Mouse (Mus musculus) liver, embryonic 14.5 days (tissue): ENCODE results near the gene Exoc4. TPM values are rescaled to one million over a fixed set of nuclear protein-coding genes. Genes with fewer than 3 reads are reported as not detected.

Source experiments
- ATAC-seq: fragments of 200-750 bp; cut with Nextera tagmentation; 2 replicates; pipeline ENCODE4 v1.8.0; 2017; ENCODE audit warnings: moderate number of reproducible peaks, mild to moderate bottlenecking, moderate library complexity; ENCODE audit not compliant: insufficient read depth
- DNase-seq, 3 experiments: peaks; one replicate each; pipeline ENCODE4 v3.0.0-alpha.2; 2012 to 2013; ENCODE audit warnings: low read depth in 3 of 3, low spot score in 3 of 3
- H3K27ac ChIP-seq: fragments of 300-500 bp; sonication (generic); 2 replicates; pipeline ENCODE4 v1.5.1; 2014; ENCODE audit warnings: moderate library complexity, mild to moderate bottlenecking, control low read depth, inconsistent platforms
- H3K27me3 ChIP-seq: fragments of 300-500 bp; sonication (generic); 2 replicates; pipeline ENCODE4 v1.6.1; 2014; ENCODE audit warnings: mild to moderate bottlenecking, low read length, moderate library complexity; ENCODE audit not compliant: control insufficient read depth, insufficient read depth
- H3K36me3 ChIP-seq: fragments of 300-500 bp; sonication (generic); replicated peaks from 2 replicates; pipeline ENCODE4 v1.6.1; 2014; ENCODE audit warnings: low read depth; ENCODE audit not compliant: control insufficient read depth, insufficient read depth
- H3K4me1 ChIP-seq, 2 experiments: fragments of 200-500 bp in 1 of 2; fragments of 300-500 bp in 1 of 2; sonication (generic) in 1 of 2; replicated peaks; 2 replicates each; pipeline ENCODE4 v1.6.1; 2012 to 2014; ENCODE audit warnings: antibody characterized with exemption in 1 of 2, inconsistent platforms in 1 of 2, low read length in 1 of 2; ENCODE audit not compliant: control insufficient read depth in 2 of 2, insufficient read depth in 2 of 2
- H3K4me2 ChIP-seq: fragments of 300-500 bp; sonication (generic); 2 replicates; pipeline ENCODE4 v1.6.1; 2014; ENCODE audit warnings: low read depth, mild to moderate bottlenecking, control low read depth, moderate library complexity
- H3K4me3 ChIP-seq, 2 experiments: fragments of 200-500 bp in 1 of 2; fragments of 300-500 bp in 1 of 2; sonication (generic) in 1 of 2; 2 replicates each; pipeline ENCODE4 v1.5.1; 2012 to 2014; ENCODE audit warnings: low read depth in 2 of 2, low read length in 2 of 2, mild to moderate bottlenecking in 2 of 2, control low read depth in 1 of 2, inconsistent platforms in 1 of 2, moderate library complexity in 1 of 2; ENCODE audit not compliant: insufficient read depth in 1 of 2
- H3K9ac ChIP-seq: fragments of 300-500 bp; sonication (generic); replicated peaks from 2 replicates; pipeline ENCODE4 v1.6.1; 2014; ENCODE audit warnings: mild to moderate bottlenecking, control low read depth, moderate library complexity
- H3K9me3 ChIP-seq: fragments of 300-500 bp; sonication (generic); 2 replicates; pipeline ENCODE4 v1.6.1; 2016; ENCODE audit warnings: low read length, mixed read lengths; ENCODE audit not compliant: control insufficient read depth
- CTCF ChIP-seq: IDR thresholded peaks from 2 replicates; pipeline ENCODE4 v1.5.1; 2016; ENCODE audit warnings: antibody characterized with exemption, low read depth, control low read depth
- EP300 ChIP-seq: IDR thresholded peaks from 2 replicates; pipeline ENCODE4 v1.6.1; 2016; ENCODE audit warnings: antibody characterized with exemption, low read depth
- WGBS: fragments of 180-500 bp; shearing (Covaris S2); extraction: QIAGEN DNeasy Blood & Tissue Kit; methylation state at CpG from one replicate; pipeline ENCODE4 v1.1.7; 2014; ENCODE audit not compliant: insufficient replicate concordance; 5-methylcytosine and 5-hydroxymethylcytosine counted together
- polyA plus RNA-seq, 2 experiments: library from polyadenylated mRNA; depleted of rRNA in 1 of 2; stranded (reverse) in 1 of 2; unstranded in 1 of 2; fragments of >200 nt; fragmentation: Nextera tagmentation in 1 of 2; extraction: Ambion mirVana in 1 of 2; gene quantifications; 2 replicates each; pipeline versions ENCODE4 v1.2.1 to v1.2.3; 2012 to 2014

Exoc4 gene
- polyA plus RNA-seq, 2 experiments, result 4.9 to 7.0 TPM

- Histone ChIP-seq H3K4me1 (no peaks in the 10 kb centered on the region; a peak in 1 of 4 replicates), H3K4me2 (no peak overlapping the region), H3K36me3 (no peaks in the 10 kb centered on the region), H3K4me3 (no peak overlapping the region), H3K27me3 (no peaks in the 10 kb centered on the region), H3K9ac (no peak overlapping the region), H3K9me3 (no peaks in the 10 kb centered on the region), H3K27ac (no peak overlapping the region)
- TF ChIP-seq CTCF, result no peak
- WGBS, result 59% methylated on average over 3 of the region's 3 CpGs
- DNase-seq, result no peak
- no peak for ATAC-seq
These were observed 4.3 kb upstream of the Exoc4 start for GRCm38 (mm10) chr6:33244546-33244945.

DNA sequence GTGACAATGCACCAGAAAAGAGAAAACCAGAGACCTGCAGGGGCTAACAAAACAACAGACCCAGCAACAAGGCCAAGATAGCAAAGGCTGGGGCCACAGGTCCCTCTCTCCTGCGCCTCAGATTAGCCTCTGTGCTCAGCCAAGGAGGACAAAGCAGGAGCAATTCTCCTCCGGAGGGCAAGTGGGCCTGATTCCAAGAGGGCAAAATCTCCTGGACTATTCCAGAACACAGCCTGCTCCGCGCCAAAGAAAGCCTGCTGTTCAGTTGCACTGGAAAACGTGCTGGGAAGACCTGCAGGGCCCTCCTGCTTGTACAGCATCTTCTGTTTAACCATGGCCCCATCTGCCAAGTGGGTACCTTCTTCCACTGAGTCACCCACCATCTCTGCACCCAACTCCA is 1.7 kb upstream of the Exoc4 start:
- H3K4me3 ChIP-seq, result no peak overlapping the region
- H3K27ac ChIP-seq, result no peak overlapping the region
- no peak for TF ChIP-seq EP300
- TF ChIP-seq CTCF, result no peak
- 61% methylated on average over 5 of the region's 5 CpGs for WGBS
- H3K9me3 ChIP-seq, result no peaks in the 10 kb centered on the region
- DNase-seq (no peak), ATAC-seq (no peak)
- no peak overlapping the region for H3K4me2 ChIP-seq
- peaks cover 0 to 5% of the 10 kb centered on the region in 2 experiments; a peak in 3 of 4 replicates for H3K4me1 ChIP-seq
- H3K27me3 ChIP-seq, result no peaks in the 10 kb centered on the region
- H3K36me3 ChIP-seq, result no peaks in the 10 kb centered on the region
- no peak overlapping the region for H3K9ac ChIP-seq

DNA sequence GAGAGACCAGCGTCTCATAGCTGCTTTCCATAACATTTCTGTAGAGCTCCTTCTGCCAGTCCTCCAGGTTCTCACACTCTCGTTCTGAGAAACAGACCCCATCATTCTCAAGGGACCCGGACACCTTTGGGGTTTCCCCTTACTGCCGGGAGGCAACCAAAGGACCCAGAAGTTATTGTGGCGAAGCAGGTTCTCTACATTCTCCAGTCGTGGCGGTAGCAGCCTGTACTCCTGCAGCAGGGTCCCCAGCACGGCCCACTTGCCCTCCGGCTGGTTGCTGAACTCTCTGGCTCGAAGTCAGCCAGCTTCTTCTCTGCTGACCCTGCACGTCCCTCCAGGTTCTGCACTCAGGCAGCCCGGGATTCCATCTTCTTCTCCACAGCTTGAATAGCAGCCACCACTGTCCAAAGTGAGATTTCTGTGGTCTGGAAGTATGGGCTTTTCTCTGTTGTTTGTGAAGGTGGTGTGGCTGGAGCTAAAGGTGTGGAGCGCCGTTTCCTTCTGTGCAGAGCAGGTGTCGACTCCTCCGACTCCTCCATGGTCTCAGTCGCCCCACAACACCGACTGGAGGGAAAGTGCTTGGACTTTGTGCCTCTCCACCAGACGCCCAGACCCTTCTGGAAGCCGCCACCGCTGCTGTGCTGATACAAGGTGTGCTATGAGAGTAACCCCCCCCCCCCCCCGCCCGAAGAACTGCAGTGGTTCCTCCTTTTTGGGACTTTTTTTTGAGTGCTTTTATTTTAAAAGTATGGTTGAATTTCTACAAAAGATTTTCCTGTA is 1.1 kb upstream of the Exoc4 start:
- WGBS, result 79% methylated on average over 23 of the region's 23 CpGs
- Histone ChIP-seq H3K4me3 (no peak overlapping the region), H3K4me1 (peaks cover 0 to 5% of the 10 kb centered on the region in 2 experiments; a peak in 3 of 4 replicates), H3K9me3 (no peaks in the 10 kb centered on the region), H3K9ac (no peak overlapping the region), H3K4me2 (no peak overlapping the region), H3K27ac (no peak overlapping the region), H3K36me3 (no peaks in the 10 kb centered on the region), H3K27me3 (no peaks in the 10 kb centered on the region)
- no peak for ATAC-seq
- DNase-seq, result no peak
- TF ChIP-seq EP300, result no peak
- no peak for TF ChIP-seq CTCF

DNA sequence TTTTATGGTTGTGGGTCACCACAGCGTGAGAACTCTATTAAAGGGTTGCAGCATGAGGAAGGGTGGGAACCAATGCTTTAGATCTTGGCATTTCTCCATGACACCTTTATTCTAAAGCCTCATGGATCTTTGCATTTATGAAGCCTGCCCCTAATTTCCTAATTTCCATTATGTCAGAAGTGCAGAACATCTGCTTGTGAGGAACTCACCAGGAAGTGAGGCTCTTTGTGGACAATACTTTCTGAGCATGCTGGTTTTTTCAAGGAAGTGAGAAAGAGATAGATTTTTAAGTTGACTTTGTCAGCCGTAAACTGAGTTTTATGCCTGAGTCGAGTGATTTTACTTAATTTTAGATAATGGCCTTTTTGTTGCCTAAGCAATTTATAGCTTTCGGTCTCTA is 7.8 kb downstream of the Exoc4 start:
- Histone ChIP-seq H3K4me1 (peaks cover 0 to 7% of the 10 kb centered on the region in 2 experiments; a peak in 2 of 4 replicates), H3K4me2 (no peak overlapping the region), H3K4me3 (no peak overlapping the region), H3K27me3 (no peaks in the 10 kb centered on the region), H3K36me3 (no peaks in the 10 kb centered on the region), H3K9me3 (no peaks in the 10 kb centered on the region), H3K27ac (no peak overlapping the region), H3K9ac (no peak overlapping the region)
- ATAC-seq (no peak), DNase-seq (no peak)
- TF ChIP-seq EP300, result no peak
- no peak for TF ChIP-seq CTCF
- 71% methylated on average over 4 of the region's 4 CpGs for WGBS

DNA sequence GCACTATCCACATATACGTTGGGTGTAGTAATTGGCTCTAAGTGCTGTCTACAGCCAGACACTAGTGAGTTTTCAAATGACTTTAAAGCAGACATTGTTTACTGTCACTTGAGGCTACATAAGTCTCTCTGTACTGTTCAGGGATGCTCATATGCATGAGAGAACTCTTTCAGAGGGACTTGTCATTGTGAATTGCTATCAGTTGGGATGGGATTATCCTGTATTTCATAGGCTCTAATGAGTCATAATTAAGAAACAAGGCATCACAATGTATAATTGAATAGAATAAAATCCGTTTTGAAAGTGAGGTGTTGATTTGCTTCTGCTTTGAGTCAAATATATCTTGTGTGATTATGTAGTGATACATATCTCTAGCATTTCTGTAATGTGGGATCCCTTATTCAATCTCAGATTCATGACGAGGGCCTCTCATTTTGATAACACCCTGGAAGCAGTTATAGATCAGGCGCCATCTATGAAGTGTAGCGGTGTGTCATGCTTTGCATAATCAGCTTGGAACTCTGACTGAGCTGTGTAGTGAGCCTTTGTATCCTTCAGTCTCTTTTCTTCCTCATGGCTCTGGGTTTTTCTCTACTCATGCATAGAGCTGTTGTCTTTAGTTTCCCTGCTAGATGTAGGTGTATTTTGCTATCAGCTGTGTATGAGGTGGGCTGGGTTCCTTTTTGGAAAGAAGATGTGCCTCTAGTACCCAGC is 8.3 kb downstream of the Exoc4 start:
- Histone ChIP-seq H3K9me3 (no peaks in the 10 kb centered on the region), H3K4me2 (no peak overlapping the region), H3K27ac (no peak overlapping the region), H3K36me3 (no peaks in the 10 kb centered on the region; the same call in 1 of the 2 replicates), H3K9ac (no peak overlapping the region), H3K27me3 (no peaks in the 10 kb centered on the region), H3K4me1 (peaks cover 0 to 7% of the 10 kb centered on the region in 2 experiments; a peak in 2 of 4 replicates), H3K4me3 (no peak overlapping the region)
- 69% methylated on average over 5 of the region's 5 CpGs for WGBS
- no peak for DNase-seq
- TF ChIP-seq CTCF, result no peak
- ATAC-seq, result no peak
